Mouse (Mus musculus): ENCODE measurements around the gene Tmem43. TPM values are rescaled to one million over a fixed set of nuclear protein-coding genes. Genes with fewer than 3 reads are reported as not detected.

Tmem43 gene
- total and polyA plus RNA-seq, 2 experiments from 2014 or later = 57.2 to 90.0 TPM

GRCm38 (mm10) chr6:91449472-91450225 lies 23.9 kb upstream of the Tmem43 start:
- Histone ChIP-seq H3K4me3 (ENCODE audit: low read depth, low read length) (no peak overlapping the region), H3K9me3 (ENCODE audit: low read length) (no peaks in the 10 kb centered on the region), H3K36me3 (ENCODE audit: insufficient read depth, low read length) (no peaks in the 10 kb centered on the region), H3K4me1 (ENCODE audit: insufficient read depth, low read length) (no peaks in the 10 kb centered on the region), H3K4me2 (ENCODE audit: low read depth, low read length, poor library complexity, severe bottlenecking) (no peak overlapping the region), H3K27ac (ENCODE audit: low read depth, low read length) (no peak overlapping the region), H3K9ac (replicated peaks; ENCODE audit: low read length, poor library complexity, severe bottlenecking) (no peak overlapping the region), H3K27me3 (ENCODE audit: insufficient read depth, low read length) (no peaks in the 10 kb centered on the region)
- TF ChIP-seq CTCF (IDR thresholded peaks at IDR 0.05) = no peak
- 53% methylated on average over 3 of the region's 3 CpGs for WGBS
- ATAC-seq (ENCODE audit: low FRiP score) = no peak
- no peak for DNase-seq (ENCODE audit: low spot score)

- no peak for TF ChIP-seq CTCF (IDR thresholded peaks at IDR 0.05)
- Histone ChIP-seq H3K27ac (ENCODE audit: low read depth, low read length) (no peak overlapping the region), H3K4me2 (ENCODE audit: low read depth, low read length, poor library complexity, severe bottlenecking) (no peak overlapping the region), H3K4me1 (ENCODE audit: insufficient read depth, low read length) (no peaks in the 10 kb centered on the region), H3K36me3 (ENCODE audit: insufficient read depth, low read length) (no peaks in the 10 kb centered on the region), H3K27me3 (ENCODE audit: insufficient read depth, low read length) (no peaks in the 10 kb centered on the region), H3K9me3 (ENCODE audit: low read length) (no peaks in the 10 kb centered on the region), H3K4me3 (ENCODE audit: low read depth, low read length) (no peak overlapping the region), H3K9ac (replicated peaks; ENCODE audit: low read length, poor library complexity, severe bottlenecking) (no peak overlapping the region)
- 55% methylated on average over 1 of the region's 1 CpGs for WGBS
- no peak for ATAC-seq (ENCODE audit: low FRiP score)
- DNase-seq (ENCODE audit: low spot score) = no peak
Measured at GRCm38 (mm10) chr6:91452056-91452455, 21.4 kb upstream of the Tmem43 start.

GRCm38 (mm10) chr6:91454546-91454945 lies 19.0 kb upstream of the Tmem43 start:
- Histone ChIP-seq H3K9ac (replicated peaks; ENCODE audit: low read length, poor library complexity, severe bottlenecking) (no peak overlapping the region), H3K4me3 (ENCODE audit: low read depth, low read length) (no peak overlapping the region), H3K4me1 (ENCODE audit: insufficient read depth, low read length) (no peaks in the 10 kb centered on the region), H3K9me3 (ENCODE audit: low read length) (no peaks in the 10 kb centered on the region), H3K27me3 (ENCODE audit: insufficient read depth, low read length) (no peaks in the 10 kb centered on the region), H3K4me2 (ENCODE audit: low read depth, low read length, poor library complexity, severe bottlenecking) (no peak overlapping the region), H3K36me3 (ENCODE audit: insufficient read depth, low read length) (no peaks in the 10 kb centered on the region), H3K27ac (ENCODE audit: low read depth, low read length) (no peak overlapping the region)
- no peak for ATAC-seq (ENCODE audit: low FRiP score)
- no peak for DNase-seq (ENCODE audit: low spot score)
- 68% methylated on average over 5 of the region's 5 CpGs for whole genome bisulfite sequencing
- no peak for TF ChIP-seq CTCF (IDR thresholded peaks at IDR 0.05)

GRCm38 (mm10) chr6:91459471-91459870 lies 14.0 kb upstream of the Tmem43 start:
- ATAC-seq (ENCODE audit: low FRiP score) (no peak), DNase-seq (ENCODE audit: low spot score) (no peak)
- no peak overlapping the region for H3K9ac ChIP-seq (replicated peaks; ENCODE audit: low read length, poor library complexity, severe bottlenecking)
- no peaks in the 10 kb centered on the region for H3K4me1 ChIP-seq (ENCODE audit: insufficient read depth, low read length)
- H3K9me3 ChIP-seq (ENCODE audit: low read length) = no peaks in the 10 kb centered on the region
- TF ChIP-seq CTCF (IDR thresholded peaks at IDR 0.05) = peak; percentile 6; the same call in 1 of the 2 replicates
- H3K27ac ChIP-seq (ENCODE audit: low read depth, low read length) = no peak overlapping the region
- 97% methylated on average over 1 of the region's 1 CpGs for WGBS
- H3K4me2 ChIP-seq (ENCODE audit: low read depth, low read length, poor library complexity, severe bottlenecking) = no peak overlapping the region
- H3K27me3 ChIP-seq (ENCODE audit: insufficient read depth, low read length) = no peaks in the 10 kb centered on the region
- H3K36me3 ChIP-seq (ENCODE audit: insufficient read depth, low read length) = 0 out of 2 replicates have a peak, but pooled peaks cover 15% of the 10 kb centered on the region
- no peak overlapping the region for H3K4me3 ChIP-seq (ENCODE audit: low read depth, low read length)

- H3K36me3 ChIP-seq (ENCODE audit: insufficient read depth, low read length) = peaks cover 48% of the 10 kb centered on the region
- WGBS = 94% methylated on average over 2 of the region's 2 CpGs
- no peak overlapping the region for H3K9ac ChIP-seq (replicated peaks; ENCODE audit: low read length, poor library complexity, severe bottlenecking)
- no peak overlapping the region for H3K4me2 ChIP-seq (ENCODE audit: low read depth, low read length, poor library complexity, severe bottlenecking)
- TF ChIP-seq CTCF (IDR thresholded peaks at IDR 0.05) = no peak
- ATAC-seq (ENCODE audit: low FRiP score) (no peak), DNase-seq (ENCODE audit: low spot score) (no peak)
- no peaks in the 10 kb centered on the region for H3K9me3 ChIP-seq (ENCODE audit: low read length)
- no peaks in the 10 kb centered on the region for H3K27me3 ChIP-seq (ENCODE audit: insufficient read depth, low read length)
- H3K27ac ChIP-seq (ENCODE audit: low read depth, low read length) = no peak overlapping the region
- H3K4me3 ChIP-seq (ENCODE audit: low read depth, low read length) = no peak overlapping the region
- H3K4me1 ChIP-seq (ENCODE audit: insufficient read depth, low read length) = no peaks in the 10 kb centered on the region
Measured at GRCm38 (mm10) chr6:91465756-91466155, 7.7 kb upstream of the Tmem43 start.

- H3K27me3 ChIP-seq (ENCODE audit: insufficient read depth, low read length) = no peaks in the 10 kb centered on the region
- no peak overlapping the region for H3K9ac ChIP-seq (replicated peaks; ENCODE audit: low read length, poor library complexity, severe bottlenecking)
- H3K4me2 ChIP-seq (ENCODE audit: low read depth, low read length, poor library complexity, severe bottlenecking) = no peak overlapping the region
- 88% methylated on average over 1 of the region's 1 CpGs for WGBS
- no peaks in the 10 kb centered on the region for H3K9me3 ChIP-seq (ENCODE audit: low read length)
- DNase-seq (ENCODE audit: low spot score) (no peak), ATAC-seq (ENCODE audit: low FRiP score) (no peak)
- no peak overlapping the region for H3K27ac ChIP-seq (ENCODE audit: low read depth, low read length)
- no peak overlapping the region for H3K4me3 ChIP-seq (ENCODE audit: low read depth, low read length)
- H3K36me3 ChIP-seq (ENCODE audit: insufficient read depth, low read length) = peaks cover 48% of the 10 kb centered on the region
- H3K4me1 ChIP-seq (ENCODE audit: insufficient read depth, low read length) = peaks cover 3% of the 10 kb centered on the region; the same call in 1 of the 2 replicates
- no peak for TF ChIP-seq CTCF (IDR thresholded peaks at IDR 0.05)
Measured at GRCm38 (mm10) chr6:91467106-91467505, 6.4 kb upstream of the Tmem43 start.
